Mouse (Mus musculus): ENCODE measurements at regions not wholly inside any gene's neighbourhood (a gene's known extent, or its start where the extent isn't known, plus 50 kb on each side); places are given as distances from the start of the nearest gene placed in this dataset.
A peak's percentile ranks its signal among the peaks of the same experiment; 100 is the strongest.

DNA sequence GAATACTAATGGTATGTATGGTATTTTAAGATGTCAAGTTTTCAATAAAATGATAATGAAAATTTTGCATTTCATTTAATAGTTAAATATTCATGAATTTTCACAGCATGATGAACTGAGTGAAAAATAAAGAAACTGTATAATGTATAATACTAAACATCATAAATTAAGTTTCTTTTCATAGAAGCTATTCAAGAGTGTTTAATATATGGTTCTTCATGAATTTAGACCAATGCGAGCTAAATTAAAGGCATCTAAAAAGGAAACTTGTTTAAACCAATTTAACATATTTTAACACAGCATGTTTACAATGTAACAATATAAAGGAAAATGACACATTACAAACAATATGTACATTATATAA is 321.8 kb upstream of the Prkd1 start:
- TF ChIP-seq CTCF (IDR thresholded peaks at IDR 0.05; ENCODE audit: borderline replicate concordance, extremely low read depth, insufficient read depth, insufficient read length) (no peak), POLR2A (IDR thresholded peaks at IDR 0.05; ENCODE audit: borderline replicate concordance, extremely low read depth, insufficient read depth, insufficient read length, poor library complexity, severe bottlenecking) (no peak)
- DNase-seq (ENCODE audit: low read depth), result no peak

DNA sequence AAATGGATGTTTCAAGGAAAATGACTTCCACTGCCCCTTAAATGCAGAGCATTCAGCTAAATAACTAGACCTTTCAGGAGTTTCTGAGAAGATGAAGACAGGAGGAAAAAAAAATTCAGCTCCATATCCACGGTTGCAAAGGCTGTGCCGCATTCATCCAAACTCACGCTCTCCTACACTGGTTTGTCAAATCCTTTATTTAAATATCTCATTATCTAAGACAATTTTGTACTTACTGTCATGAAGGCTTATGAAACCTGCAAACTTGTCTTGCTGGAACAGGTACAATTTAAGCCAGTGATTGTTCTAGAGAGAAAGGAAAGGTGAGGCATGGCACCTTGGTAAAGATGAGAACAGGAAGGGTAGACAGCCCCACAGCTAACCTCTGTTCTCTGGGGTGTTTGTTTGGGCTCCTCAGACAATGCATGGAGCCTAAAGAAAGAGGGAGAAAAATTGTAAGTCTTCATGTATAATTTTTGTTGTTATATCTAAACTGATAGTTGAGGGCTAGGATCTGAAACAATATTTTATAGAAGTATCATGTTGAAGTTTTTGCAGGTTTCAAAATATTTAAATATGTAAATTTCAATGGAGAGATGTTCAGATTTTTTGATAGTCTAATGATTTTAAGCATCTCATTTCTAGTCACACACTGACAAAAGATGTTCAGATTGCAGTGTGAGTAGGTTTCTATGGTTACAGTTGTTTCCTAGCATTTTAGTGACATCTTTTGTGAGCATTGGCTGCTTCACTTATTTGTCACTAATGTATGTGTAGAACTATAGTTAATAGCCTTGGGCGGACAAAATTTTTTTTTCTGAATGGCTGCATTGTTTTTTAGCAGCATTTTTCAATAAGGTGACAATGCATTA is 321.2 kb upstream of the Prkd1 start:
- peak; percentile 87 for DNase-seq (ENCODE audit: low read depth)
- TF ChIP-seq POLR2A (IDR thresholded peaks at IDR 0.05; ENCODE audit: borderline replicate concordance, extremely low read depth, insufficient read depth, insufficient read length, poor library complexity, severe bottlenecking) (no peak), CTCF (IDR thresholded peaks at IDR 0.05; ENCODE audit: borderline replicate concordance, extremely low read depth, insufficient read depth, insufficient read length) (no peak)

GRCm38 (mm10) chr12:50969402-50969801 is 320.5 kb upstream of the Prkd1 start:
- no peak for TF ChIP-seq POLR2A (IDR thresholded peaks at IDR 0.05; ENCODE audit: borderline replicate concordance, extremely low read depth, insufficient read depth, insufficient read length, poor library complexity, severe bottlenecking)
- no peak for TF ChIP-seq CTCF (IDR thresholded peaks at IDR 0.05; ENCODE audit: borderline replicate concordance, extremely low read depth, insufficient read depth, insufficient read length)
- DNase-seq (ENCODE audit: low read depth), result peak; percentile 53

- no peak for TF ChIP-seq CTCF (IDR thresholded peaks at IDR 0.05; ENCODE audit: borderline replicate concordance, extremely low read depth, insufficient read depth, insufficient read length)
- no peak for TF ChIP-seq POLR2A (IDR thresholded peaks at IDR 0.05; ENCODE audit: borderline replicate concordance, extremely low read depth, insufficient read depth, insufficient read length, poor library complexity, severe bottlenecking)
- DNase-seq (ENCODE audit: low read depth), result no peak
Measured at GRCm38 (mm10) chr12:50967168-50967810, 318.4 kb upstream of the Prkd1 start.

GRCm38 (mm10) chr12:50953971-50954370 is 305.1 kb upstream of the Prkd1 start:
- no peak for DNase-seq (ENCODE audit: low read depth)
- TF ChIP-seq CTCF (IDR thresholded peaks at IDR 0.05; ENCODE audit: borderline replicate concordance, extremely low read depth, insufficient read depth, insufficient read length) (no peak), POLR2A (IDR thresholded peaks at IDR 0.05; ENCODE audit: borderline replicate concordance, extremely low read depth, insufficient read depth, insufficient read length, poor library complexity, severe bottlenecking) (no peak)

DNA sequence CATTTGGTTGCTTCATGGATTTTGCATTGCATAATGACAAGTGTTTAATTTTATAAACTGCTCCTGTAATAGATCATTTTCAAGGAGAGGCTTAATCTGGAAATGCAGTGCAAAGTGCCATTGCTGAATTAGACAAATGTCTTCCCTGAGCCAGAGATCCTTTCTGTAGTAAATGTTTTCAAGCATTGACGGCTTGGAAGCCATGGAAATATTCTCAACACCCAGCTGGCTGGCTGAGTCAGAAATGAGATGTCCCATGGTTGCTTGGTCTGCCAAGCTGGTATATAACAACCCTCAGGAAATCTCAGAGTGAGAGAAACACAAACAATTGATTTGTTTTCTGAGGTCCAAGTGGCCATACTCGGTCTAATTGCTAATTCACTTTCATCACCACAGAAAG is 298.1 kb upstream of the Prkd1 start:
- DNase-seq (ENCODE audit: low read depth), result no peak
- TF ChIP-seq CTCF (IDR thresholded peaks at IDR 0.05; ENCODE audit: borderline replicate concordance, extremely low read depth, insufficient read depth, insufficient read length) (no peak), POLR2A (IDR thresholded peaks at IDR 0.05; ENCODE audit: borderline replicate concordance, extremely low read depth, insufficient read depth, insufficient read length, poor library complexity, severe bottlenecking) (no peak)

DNA sequence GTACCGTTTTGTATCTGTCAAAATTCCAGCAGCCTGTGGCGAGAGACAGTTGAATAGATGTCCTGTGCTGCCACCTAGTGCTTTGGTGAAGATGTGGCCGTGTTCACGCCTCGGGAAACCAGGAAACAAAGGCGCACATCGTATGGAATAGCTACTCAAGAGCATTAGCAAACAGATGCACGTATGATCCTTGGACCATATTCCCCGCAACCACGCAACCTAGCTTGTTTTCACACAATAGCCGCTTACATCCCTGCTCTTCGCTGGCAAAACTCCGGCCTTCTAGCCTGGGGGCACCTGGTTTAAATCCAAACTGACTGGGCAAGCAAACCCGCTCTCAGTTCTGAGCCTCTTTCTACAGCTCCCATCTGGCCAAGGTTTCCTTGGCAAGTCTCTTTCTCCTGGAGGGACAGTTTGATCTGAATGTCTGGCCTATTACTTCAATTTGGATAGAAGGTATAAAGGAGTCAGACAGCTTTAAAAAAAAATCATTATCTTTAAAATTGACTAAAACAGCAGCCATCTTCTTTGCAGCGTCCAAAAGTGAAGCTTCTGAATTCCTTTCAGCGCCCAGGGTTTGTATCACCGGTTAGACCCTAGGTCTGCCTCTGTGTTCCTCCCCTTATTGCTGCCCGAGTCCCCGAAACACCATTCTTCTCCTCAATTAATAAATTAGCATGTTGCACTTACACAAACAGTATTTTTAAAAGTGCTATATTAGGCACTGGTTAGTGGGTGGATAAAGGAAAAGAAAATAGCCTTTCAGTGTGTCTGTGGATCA is 295.0 kb upstream of the Prkd1 start:
- peak; percentile 97 for DNase-seq (ENCODE audit: low read depth)
- no peak for TF ChIP-seq POLR2A (IDR thresholded peaks at IDR 0.05; ENCODE audit: borderline replicate concordance, extremely low read depth, insufficient read depth, insufficient read length, poor library complexity, severe bottlenecking)
- peak; percentile 92 for TF ChIP-seq CTCF (IDR thresholded peaks at IDR 0.05; ENCODE audit: borderline replicate concordance, extremely low read depth, insufficient read depth, insufficient read length)

DNA sequence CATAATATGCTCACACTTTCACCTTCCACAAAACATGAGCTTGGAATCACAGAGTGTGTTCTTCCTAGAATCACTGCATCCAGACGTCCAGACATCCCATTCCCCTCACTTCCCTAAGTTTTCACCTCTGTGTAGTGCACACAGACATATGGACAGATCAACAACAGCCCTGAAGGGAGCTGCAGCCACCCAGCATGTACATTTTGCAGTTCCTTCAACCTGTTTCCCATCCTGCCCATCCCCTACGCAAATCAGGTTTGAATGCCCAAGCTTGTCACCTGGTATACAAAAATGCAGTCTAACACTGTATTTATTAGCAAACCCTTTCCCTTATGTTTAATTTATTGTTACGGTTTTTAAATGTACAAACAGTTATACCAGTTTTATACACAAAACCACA is 294.4 kb upstream of the Prkd1 start:
- TF ChIP-seq POLR2A (IDR thresholded peaks at IDR 0.05; ENCODE audit: borderline replicate concordance, extremely low read depth, insufficient read depth, insufficient read length, poor library complexity, severe bottlenecking) (no peak), CTCF (IDR thresholded peaks at IDR 0.05; ENCODE audit: borderline replicate concordance, extremely low read depth, insufficient read depth, insufficient read length) (no peak)
- DNase-seq (ENCODE audit: low read depth), result no peak

GRCm38 (mm10) chr12:50935516-50935915 is 286.6 kb upstream of the Prkd1 start:
- peak; percentile 61 for DNase-seq (ENCODE audit: low read depth)
- no peak for TF ChIP-seq CTCF (IDR thresholded peaks at IDR 0.05; ENCODE audit: borderline replicate concordance, extremely low read depth, insufficient read depth, insufficient read length)
- no peak for TF ChIP-seq POLR2A (IDR thresholded peaks at IDR 0.05; ENCODE audit: borderline replicate concordance, extremely low read depth, insufficient read depth, insufficient read length, poor library complexity, severe bottlenecking)

DNA sequence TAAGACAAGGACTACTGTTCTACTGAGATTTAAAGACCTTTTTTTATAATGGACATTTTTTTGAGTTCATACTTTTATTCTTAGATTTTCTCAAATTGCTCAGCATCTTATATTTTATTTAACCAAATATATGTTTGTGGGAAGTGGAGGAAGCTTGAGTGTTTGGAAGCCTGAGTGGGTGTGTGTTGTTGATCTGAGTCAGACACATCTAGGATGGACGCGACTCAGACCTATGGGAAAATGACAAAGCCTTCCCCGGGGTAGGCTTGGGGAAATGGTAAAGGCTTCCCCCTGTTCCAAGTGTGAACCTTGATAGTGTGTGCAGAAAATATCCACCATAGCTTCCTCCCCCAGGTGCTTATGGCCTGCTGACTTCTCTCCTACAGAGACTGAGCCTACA is 283.6 kb upstream of the Prkd1 start:
- no peak for DNase-seq (ENCODE audit: low read depth)
- TF ChIP-seq CTCF (IDR thresholded peaks at IDR 0.05; ENCODE audit: borderline replicate concordance, extremely low read depth, insufficient read depth, insufficient read length) (no peak), POLR2A (IDR thresholded peaks at IDR 0.05; ENCODE audit: borderline replicate concordance, extremely low read depth, insufficient read depth, insufficient read length, poor library complexity, severe bottlenecking) (no peak)

DNA sequence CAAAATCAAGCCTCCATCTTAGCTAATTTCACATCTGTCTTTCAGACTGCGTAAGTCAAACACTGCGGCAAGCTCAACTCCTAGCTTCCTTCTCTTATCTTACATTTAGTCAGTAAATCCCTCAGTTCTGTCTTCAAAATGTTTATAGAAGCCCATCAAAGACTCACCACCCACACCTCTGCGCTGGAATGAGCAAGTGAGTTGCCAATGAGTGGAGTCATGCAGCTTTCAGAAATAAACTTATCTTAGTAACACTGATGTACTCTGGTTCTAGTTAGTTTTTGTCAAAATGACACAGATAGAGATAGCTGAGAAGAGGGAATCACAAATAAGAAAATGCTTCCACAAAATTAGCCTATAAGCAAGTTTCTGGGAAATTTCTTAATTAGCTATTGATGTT is 280.7 kb upstream of the Prkd1 start:
- no peak for DNase-seq (ENCODE audit: low read depth)
- TF ChIP-seq POLR2A (IDR thresholded peaks at IDR 0.05; ENCODE audit: borderline replicate concordance, extremely low read depth, insufficient read depth, insufficient read length, poor library complexity, severe bottlenecking), result no peak

Data from brain, embryonic 14.5 days (tissue).